Mouse (Mus musculus) myocyte (in vitro differentiated cells): ENCODE measurements around the gene Gamt.

Source experiments
- E2F4 ChIP-seq: IDR thresholded peaks from one replicate; pipeline ENCODE4 v1.6.1; 2011; ENCODE audit warnings: mild to moderate bottlenecking, control low read depth, moderate library complexity; ENCODE audit not compliant: insufficient read depth
- MYOD1 ChIP-seq, 3 experiments: IDR thresholded peaks; one replicate each; pipeline ENCODE4 v1.6.1; 2011; ENCODE audit warnings: control low read depth in 2 of 3, low read depth in 2 of 3, mild to moderate bottlenecking in 2 of 3, moderate library complexity in 1 of 3; ENCODE audit not compliant: insufficient read length in 2 of 3, control insufficient read depth in 1 of 3
- MYOG ChIP-seq, 3 experiments: IDR thresholded peaks; one replicate each; pipeline ENCODE4 v1.6.1; 2011; ENCODE audit warnings: control low read depth in 2 of 3, low read depth in 2 of 3, mild to moderate bottlenecking in 2 of 3; ENCODE audit not compliant: insufficient read length in 2 of 3, control insufficient read depth in 1 of 3, insufficient read depth in 1 of 3
- POLR2A ChIP-seq: IDR thresholded peaks from one replicate; pipeline ENCODE4 v1.6.1; 2011; ENCODE audit warnings: low read depth, mild to moderate bottlenecking, control low read depth, moderate library complexity; ENCODE audit not compliant: insufficient read length
- POLR2AphosphoS2 ChIP-seq: IDR thresholded peaks from one replicate; pipeline ENCODE4 v1.6.1; 2011; ENCODE audit warnings: low read depth, control low read depth; ENCODE audit not compliant: insufficient read length
- TCF3 ChIP-seq: IDR thresholded peaks from one replicate; pipeline ENCODE4 v1.6.1; 2011; ENCODE audit warnings: low read depth, control low read depth; ENCODE audit not compliant: insufficient read length
- USF1 ChIP-seq: IDR thresholded peaks from one replicate; pipeline ENCODE4 v1.6.1; 2011; ENCODE audit warnings: low read depth, mild to moderate bottlenecking, control low read depth, moderate library complexity

- TF ChIP-seq POLR2A (no peak), MYOD1 (IDR thresholded peaks at IDR 0.05; ENCODE audit: control insufficient read depth in 1 of 3, insufficient read length in 2 of 3, low read depth in 2 of 3) (no peak), MYOG (IDR thresholded peaks at IDR 0.05; ENCODE audit: control insufficient read depth in 1 of 3, insufficient read depth in 1 of 3, insufficient read length in 2 of 3, low read depth in 2 of 3) (no peak), POLR2AphosphoS2 (peak; percentile 24), E2F4 (no peak), TCF3 (no peak), USF1 (no peak)
Observed at GRCm38 (mm10) chr10:80282481-80283441, 21.9 kb upstream of the Gamt start.
